7 mouse cellular contexts compared by ENCODE assay signal in the genomic region with DNA sequence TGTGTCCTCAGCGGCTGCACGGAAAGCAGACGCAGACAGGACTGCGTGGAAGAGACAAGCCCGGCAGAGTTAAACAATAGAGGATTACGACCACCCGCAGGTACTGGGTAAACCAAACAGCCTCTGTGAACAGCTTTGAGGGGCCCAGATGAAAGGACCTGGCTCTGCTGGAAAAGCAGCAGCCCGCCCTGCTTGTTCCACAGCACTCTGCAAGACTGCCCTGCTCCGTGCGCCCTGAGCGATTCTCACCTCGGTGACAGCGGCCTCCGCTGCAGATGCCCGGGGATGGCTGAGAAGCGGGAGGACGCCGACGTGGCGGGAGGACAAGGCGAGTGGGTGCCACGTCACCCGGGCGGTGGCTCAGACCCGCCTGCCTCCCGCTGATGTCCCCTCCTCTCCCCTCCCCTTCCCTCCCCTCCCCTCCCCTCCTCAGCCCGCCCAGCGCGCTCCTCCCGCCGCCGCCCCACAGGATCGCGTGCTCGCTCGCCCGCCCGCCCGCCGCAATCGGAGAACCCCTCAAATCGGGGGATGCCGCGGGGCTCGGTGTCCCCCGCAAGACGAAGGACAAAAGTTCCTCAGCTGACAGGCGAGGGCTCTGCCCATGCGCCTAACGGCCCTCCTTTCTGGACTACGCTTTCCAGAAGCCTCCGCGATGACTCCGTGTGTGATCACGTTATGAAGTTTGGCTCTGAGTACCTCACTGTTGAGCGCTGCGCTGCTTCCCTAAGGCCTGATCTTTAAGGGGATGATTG. TPM values are rescaled to one million over a fixed set of nuclear protein-coding genes. Genes with fewer than 3 reads are reported as not detected.
A peak's percentile ranks its signal among the peaks of the same experiment; 100 is the strongest.
DNase-seq lines count a peak whose midpoint lies in the region; ATAC-seq lines count a peak whose summit lies in the region.

A gene (minus strand): TSS at position 364 of the 752 bp plus-strand sequence.

- WGBS in midbrain, embryonic 10.5 days, result under 1% methylated on average over 38 of the region's 57 CpGs

- H3K27me3 ChIP-seq in midbrain, embryonic 10.5 days (ENCODE audit: low read depth, poor library complexity, severe bottlenecking), result peaks cover 75% of the 10 kb centered on the region

- peaks cover 33% of the 10 kb centered on the region for H3K4me1 ChIP-seq in midbrain, embryonic 10.5 days

- H3K9me3 ChIP-seq in midbrain, embryonic 10.5 days (replicated peaks), result no peaks in the 10 kb centered on the region

- peak within 1 kb of the TSS; percentile 67 for H3K4me3 ChIP-seq in midbrain, embryonic 10.5 days

- peak within 1 kb of the TSS; percentile 92 for H3K27ac ChIP-seq in midbrain, embryonic 10.5 days (replicated peaks)

- intact Hi-C loops in left cerebral cortex, postnatal 4 days (cut with DNase I), result no loop called here

- DNase-seq in adrenal gland, postnatal 25 days, result peak; percentile 86
- DNase-seq in embryo, embryonic 11.5 days (ENCODE audit: low read depth, low spot score), result peak; percentile 59
- peak; percentile 62 for DNase-seq in kidney, adult 11 months
- DNase-seq in left cerebral cortex, postnatal 4 days, result peak; percentile 85
- DNase-seq in midbrain, embryonic 10.5 days (ENCODE audit: low spot score), result peak; percentile 84
- peak; percentile 14 to 53 for DNase-seq in spleen, postnatal 10 days (ENCODE audit: low spot score in 2 of 2)

- peaks cover 6% of the 10 kb centered on the region for H3K36me3 ChIP-seq in midbrain, embryonic 10.5 days

- ATAC-seq in granulocyte monocyte progenitor cell, adult 5-6 weeks (replicated peaks; ENCODE audit: poor library complexity, severe bottlenecking), result peak; percentile 92

RNA-seq across cellular contexts. Expression of the gene that starts here (rescaled TPM):
- 4.1 and 4.7 TPM in 2 replicates for total RNA-seq in adrenal gland, postnatal 25 days (2021)
- not detected in 2 replicates for total RNA-seq in granulocyte monocyte progenitor cell, adult 5-6 weeks (2014; fragmentation: Nextera tagmentation)
- not detected in 2 replicates for total RNA-seq in granulocyte monocyte progenitor cell, adult 5-6 weeks (2017)
- total RNA-seq in left cerebral cortex, postnatal 4 days (2021), result 10 to 100 TPM; 22.7 to 23.7 TPM
- polyA plus RNA-seq in midbrain, embryonic 10.5 days (2016; fragmentation: Nextera tagmentation; extraction: Ambion mirVana), result 7.6 and 8.8 TPM in 2 replicates

Comparison
In these comparisons a context has a peak if more than half of its experiments do, and no peak if none do; other contexts are left out.
1. Peak in every context shown above with its lines: DNase-seq, ATAC-seq, H3K4me3 ChIP-seq and H3K27ac ChIP-seq.
2. Peak in ATAC-seq in granulocyte monocyte progenitor cell, adult 5-6 weeks; RNA of the gene not detected or under 1 TPM.
3. DNase-seq: peak in every context shown above with its lines; median percentile 86 in adrenal gland, postnatal 25 days; 85 in left cerebral cortex, postnatal 4 days; 84 in midbrain, embryonic 10.5 days; 62 in kidney, adult 11 months; 59 in embryo, embryonic 11.5 days; 34 in spleen, postnatal 10 days.